Mouse (Mus musculus): Measurements from ENCODE around the gene Apobec1.
A peak's percentile ranks its signal among the peaks of the same experiment; 100 is the strongest.

- TF ChIP-seq HCFC1 (IDR thresholded peaks at IDR 0.05; ENCODE audit: low read depth, low read length): no peak
- TF ChIP-seq EP300 (IDR thresholded peaks at IDR 0.05; ENCODE audit: low read length): no peak
- TF ChIP-seq CTCF (conservative IDR thresholded peaks at IDR 0.05 in 1 of 2, IDR thresholded peaks at IDR 0.05 in 1 of 2; ENCODE audit: low read depth in 2 of 2, low read length in 2 of 2): peak in 1 of 2 experiments; percentile 21; a peak in 1 of 4 replicates
- no peak for TF ChIP-seq POLR2A (IDR thresholded peaks at IDR 0.05; ENCODE audit: low read depth, low read length)
- no peak for TF ChIP-seq TBP (conservative IDR thresholded peaks at IDR 0.05; ENCODE audit: low read depth, low read length)
- no peak for TF ChIP-seq MYC (IDR thresholded peaks at IDR 0.05; ENCODE audit: low read depth, low read length)
These were observed 37.0 kb downstream of the Apobec1 start for GRCm38 (mm10) chr6:122565070-122565784.

Data from CH12.LX (cell line).